Mouse (Mus musculus): ENCODE data around the gene Enpp6. TPM values are rescaled to one million over a fixed set of nuclear protein-coding genes. Genes with fewer than 3 reads are reported as not detected.

Gene Enpp6
- total RNA-seq, 4 experiments from 2014 or later, result 6.3 to 7.9 (median 6.9) TPM

DNA sequence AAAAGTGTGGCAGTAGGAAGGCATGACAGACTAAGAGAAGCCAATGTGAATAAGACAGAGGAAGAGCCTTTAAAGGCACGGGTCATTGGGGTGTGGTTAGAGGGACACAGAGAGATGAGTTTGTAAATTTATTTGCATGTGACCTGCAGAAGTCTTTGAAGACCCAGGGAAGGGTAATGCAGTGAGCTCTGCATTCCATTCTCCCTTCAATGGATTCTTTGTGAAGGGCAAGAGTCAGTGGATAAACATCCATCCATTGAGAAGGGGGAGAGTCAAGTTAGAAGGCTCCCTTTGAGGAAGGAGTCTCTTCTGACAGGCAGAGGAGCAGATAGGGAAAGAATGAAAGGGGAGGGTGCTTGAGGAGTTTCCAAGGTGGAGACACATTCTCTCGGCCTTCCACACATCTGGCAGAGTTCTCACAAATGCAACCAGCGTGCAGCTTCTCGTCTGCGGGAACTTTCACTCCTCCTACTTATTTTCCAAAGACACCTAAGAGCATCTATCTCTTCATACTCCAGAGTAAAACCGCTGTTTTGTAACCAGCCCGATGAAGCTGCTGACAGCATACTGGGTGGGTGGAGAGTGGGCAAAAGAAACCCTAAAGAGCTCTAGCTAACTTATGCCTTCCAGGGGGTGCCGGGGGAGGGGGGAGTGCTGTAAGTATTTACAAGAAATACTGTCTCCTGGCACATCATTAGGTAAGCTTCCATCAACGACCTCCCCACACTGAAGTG lies 9.4 kb downstream of the Enpp6 start:
- DNase-seq (ENCODE audit: low spot score in 2 of 2), result no peak

- DNase-seq (ENCODE audit: low spot score in 2 of 2), result peak in 1 of 2 experiments; percentile 33
Observed at GRCm38 (mm10) chr8:47005676-47006075, 19.0 kb downstream of the Enpp6 start.

DNA sequence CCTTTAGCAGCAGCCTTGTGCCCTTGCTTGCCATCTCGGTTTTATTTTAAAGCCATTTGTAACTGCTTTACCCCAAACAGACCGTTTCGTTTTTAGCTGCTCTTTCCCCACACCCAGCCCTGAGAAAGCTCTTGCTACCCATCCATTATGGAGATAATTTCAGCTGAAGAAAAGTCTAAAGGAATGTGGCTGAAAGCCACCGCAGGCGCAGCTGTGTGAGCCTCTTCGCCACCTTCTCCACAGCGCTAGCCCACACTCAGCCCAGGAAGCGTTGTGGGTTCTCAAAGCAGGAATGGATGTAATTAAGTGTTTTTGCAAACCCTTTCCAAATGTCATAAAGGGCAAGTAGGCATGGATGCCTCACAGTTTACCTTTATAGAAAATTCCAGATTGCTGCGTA lies 20.1 kb downstream of the Enpp6 start:
- DNase-seq (ENCODE audit: low spot score in 2 of 2), result no peak

DNA sequence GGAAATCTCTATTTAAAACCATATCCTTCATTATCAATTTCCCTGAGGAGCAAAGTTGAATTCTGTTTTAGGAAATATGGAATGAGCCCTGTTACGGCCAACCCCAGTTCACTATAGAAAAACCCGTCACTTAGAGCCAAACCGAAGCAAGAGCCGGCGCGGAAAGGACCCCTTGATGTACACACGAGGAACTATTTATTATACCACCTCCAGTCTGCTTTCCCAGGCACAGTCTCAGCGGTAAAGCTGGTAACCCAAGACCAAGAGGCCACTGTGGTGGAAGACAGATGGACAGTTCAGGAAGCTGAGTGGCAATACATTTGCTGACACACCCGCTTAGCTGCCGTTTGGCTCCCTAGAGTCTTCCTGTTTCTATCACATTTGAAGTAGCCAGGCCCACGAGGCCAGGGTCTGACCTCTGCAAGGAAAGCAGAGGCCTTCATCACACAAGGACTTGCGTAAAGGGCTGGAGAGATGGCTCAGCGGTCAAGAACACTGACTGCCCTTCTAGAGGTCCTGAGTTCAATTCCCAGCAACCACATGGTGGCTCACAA lies 21.6 kb downstream of the Enpp6 start:
- no peak for DNase-seq (ENCODE audit: low spot score in 2 of 2)

- peak; percentile 34 to 59 for DNase-seq (ENCODE audit: low spot score in 2 of 2)
Observed at GRCm38 (mm10) chr8:47016268-47016946, 29.7 kb downstream of the Enpp6 start.

DNA sequence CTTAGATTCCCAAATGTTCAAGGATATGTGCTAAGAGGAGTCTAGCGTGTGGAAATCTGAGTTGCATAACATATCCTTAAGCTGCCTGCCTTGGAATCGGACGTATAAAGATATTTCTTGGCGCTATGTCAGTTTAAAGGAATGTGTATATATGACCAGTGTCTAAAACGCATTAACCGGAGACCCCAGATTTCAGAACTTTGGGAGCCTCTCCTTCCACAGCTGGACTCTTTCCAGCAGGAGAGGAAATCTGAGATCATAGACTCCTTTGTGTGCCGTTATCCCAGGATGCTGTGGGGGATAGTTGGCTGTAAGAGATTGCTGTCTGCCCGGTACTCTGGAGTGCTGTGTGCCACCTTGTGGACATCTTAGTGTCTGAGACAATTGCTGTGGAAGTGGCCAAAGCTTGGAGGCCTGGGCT lies 34.5 kb downstream of the Enpp6 start:
- DNase-seq (ENCODE audit: low spot score in 2 of 2), result no peak

GRCm38 (mm10) chr8:47024612-47025011 lies 37.9 kb downstream of the Enpp6 start:
- no peak for DNase-seq (ENCODE audit: low spot score in 2 of 2)

GRCm38 (mm10) chr8:47026841-47027490 lies 40.3 kb downstream of the Enpp6 start:
- no peak for DNase-seq (ENCODE audit: low spot score in 2 of 2)

DNA sequence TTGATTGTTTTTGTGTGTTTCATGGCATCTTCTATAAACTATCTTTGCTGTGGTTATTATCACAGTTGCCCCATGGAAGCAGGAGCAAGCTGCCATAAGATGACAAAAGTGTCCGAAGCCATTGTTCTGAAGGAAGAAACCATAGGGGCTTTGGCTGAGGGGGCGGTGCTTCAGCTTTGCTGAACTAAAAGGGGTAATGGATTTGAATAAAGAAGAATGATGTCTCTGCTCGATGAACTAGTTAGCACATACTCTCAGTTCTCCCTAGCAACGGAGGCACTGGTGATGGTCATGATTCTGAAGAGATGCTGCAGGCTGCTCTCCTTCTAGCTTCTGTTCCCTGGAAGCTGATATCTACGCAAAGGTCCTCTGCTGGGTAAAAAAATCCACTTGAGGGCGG lies 41.8 kb downstream of the Enpp6 start:
- no peak for DNase-seq (ENCODE audit: low spot score in 2 of 2)

GRCm38 (mm10) chr8:47030321-47030720 lies 43.6 kb downstream of the Enpp6 start:
- no peak for DNase-seq (ENCODE audit: low spot score in 2 of 2)

GRCm38 (mm10) chr8:47032081-47032480 lies 45.4 kb downstream of the Enpp6 start:
- peak in 1 of 2 experiments; percentile 86 for DNase-seq (ENCODE audit: low spot score in 2 of 2)

GRCm38 (mm10) chr8:47033976-47034375 lies 47.3 kb downstream of the Enpp6 start:
- DNase-seq (ENCODE audit: low spot score in 2 of 2), result no peak

DNA sequence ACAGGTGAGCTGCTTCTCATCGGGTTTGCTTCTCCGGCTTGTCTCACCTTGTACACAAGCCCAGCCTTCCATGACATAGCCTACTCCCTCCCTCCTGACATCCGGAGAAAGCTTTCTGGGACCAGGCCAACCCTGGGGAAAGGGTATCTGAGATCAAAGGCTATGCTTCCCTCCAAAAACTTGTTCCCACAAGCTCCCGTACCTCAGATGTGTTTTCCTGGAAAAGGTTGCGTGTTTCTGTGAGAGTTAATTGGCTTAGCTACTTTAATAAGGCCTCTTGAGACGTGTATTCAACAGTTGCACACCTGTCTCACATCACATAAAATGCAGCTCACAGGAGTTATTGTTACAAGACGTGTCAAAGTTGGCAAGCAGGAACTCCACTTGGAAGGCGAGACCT lies 49.8 kb downstream of the Enpp6 start:
- no peak for DNase-seq (ENCODE audit: low spot score in 2 of 2)

DNA sequence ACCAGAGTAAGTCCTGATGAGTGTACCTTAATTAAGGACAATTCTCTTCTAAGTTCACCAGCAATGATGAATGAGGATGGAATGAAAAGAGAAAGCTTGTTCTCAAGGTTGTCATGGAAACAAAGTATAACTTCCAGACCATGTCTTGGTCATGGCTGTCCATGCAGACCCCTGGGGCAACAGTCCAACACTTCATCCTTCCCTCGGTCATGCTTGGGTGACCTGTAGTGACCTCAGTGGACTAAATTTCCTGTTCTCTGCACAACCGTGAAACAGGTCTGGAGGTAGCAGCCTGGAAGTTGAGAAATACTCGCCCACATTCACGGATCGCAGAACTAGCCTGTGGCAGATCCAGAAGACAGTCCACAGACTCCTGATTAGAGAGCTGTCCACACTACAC lies 50.7 kb downstream of the Enpp6 start:
- no peak for DNase-seq (ENCODE audit: low spot score in 2 of 2)

- peak in 1 of 2 experiments; percentile 39 for DNase-seq (ENCODE audit: low spot score in 2 of 2)
Observed at GRCm38 (mm10) chr8:47040215-47040614, 53.5 kb downstream of the Enpp6 start.

DNA sequence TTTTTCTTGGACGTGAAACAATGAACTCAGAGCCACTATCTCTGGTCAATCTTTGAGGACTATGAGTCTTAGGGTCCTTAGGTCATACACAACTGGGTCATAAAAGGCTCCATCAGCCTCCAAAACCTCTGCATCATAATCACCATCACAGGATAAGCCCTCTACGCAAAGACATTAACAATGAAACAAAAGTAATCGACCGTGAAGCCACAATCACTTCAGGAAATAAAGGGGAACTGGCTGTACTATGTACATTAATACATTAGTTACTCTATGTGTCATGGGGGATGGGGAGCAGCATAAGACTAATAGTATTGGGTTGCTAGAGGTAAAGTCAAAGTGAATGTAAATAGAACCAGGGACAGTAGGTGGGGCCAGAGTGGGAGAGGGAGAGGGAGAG lies 59.7 kb downstream of the Enpp6 start:
- DNase-seq (ENCODE audit: low spot score in 2 of 2), result no peak

DNA sequence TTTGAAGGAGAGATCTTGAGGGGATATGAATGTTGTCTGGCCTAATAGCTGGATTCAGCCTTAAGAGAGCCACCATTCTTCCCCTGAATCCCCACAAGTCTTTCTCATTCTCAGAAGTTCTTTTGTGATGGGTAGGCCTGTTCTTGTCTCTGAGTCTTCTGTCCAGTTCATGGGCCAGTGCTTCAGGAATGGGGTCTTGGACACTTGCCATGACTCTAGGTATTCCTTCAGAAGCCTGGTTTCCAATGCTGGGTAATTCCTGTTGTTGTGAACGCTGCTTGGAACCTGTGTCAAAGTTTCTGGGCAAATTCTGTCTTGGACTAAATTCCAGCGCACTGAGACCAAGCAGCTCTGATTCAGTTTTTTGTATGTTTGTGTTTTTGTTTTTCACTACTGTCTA lies 60.5 kb downstream of the Enpp6 start:
- no peak for DNase-seq (ENCODE audit: low spot score in 2 of 2)

DNA sequence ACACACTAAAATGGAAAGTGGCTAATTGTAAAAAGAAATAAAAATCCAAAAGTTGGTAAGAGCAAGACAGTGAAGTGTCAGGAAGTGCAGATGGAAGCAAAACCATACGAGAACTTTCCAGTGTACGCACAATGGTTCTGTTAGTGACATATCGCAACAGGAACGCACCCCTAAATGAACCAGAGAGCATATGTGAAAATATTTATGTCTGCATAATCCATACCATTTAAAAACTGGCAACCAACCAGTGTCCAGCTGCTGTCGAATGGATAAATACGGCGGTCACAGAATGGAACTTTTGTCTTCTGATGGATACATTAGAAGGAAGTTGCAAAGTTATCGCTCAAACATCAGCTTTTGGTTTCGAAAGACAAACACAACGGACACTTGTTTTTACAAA lies 61.9 kb downstream of the Enpp6 start:
- DNase-seq (ENCODE audit: low spot score in 2 of 2), result no peak

- DNase-seq (ENCODE audit: low spot score in 2 of 2), result no peak
Observed at GRCm38 (mm10) chr8:47052643-47053042, 66.0 kb downstream of the Enpp6 start.

DNA sequence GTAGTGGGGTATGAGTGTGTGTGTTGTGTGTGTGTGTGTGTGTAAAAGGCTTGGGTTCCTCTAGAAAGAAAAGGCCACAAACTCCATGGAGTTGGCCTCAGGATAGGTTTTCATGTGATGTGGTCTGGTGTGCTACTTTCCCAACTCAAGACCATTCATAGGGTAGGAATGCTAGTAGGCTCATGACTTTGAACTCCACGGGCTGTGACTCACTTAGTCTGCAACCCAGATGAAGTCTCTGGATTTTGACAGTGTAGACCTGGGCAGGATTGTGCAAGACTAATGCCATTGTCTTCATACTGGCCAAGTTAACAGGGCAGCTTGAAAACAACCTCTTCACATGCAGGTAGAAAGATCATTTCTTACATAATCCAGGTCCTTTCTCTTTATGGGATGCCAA lies 69.4 kb downstream of the Enpp6 start:
- DNase-seq (ENCODE audit: low spot score in 2 of 2), result no peak

- no peak for DNase-seq (ENCODE audit: low spot score in 2 of 2)
Observed at GRCm38 (mm10) chr8:47058526-47058925, 71.8 kb downstream of the Enpp6 start.

- DNase-seq (ENCODE audit: low spot score in 2 of 2), result no peak
Observed at GRCm38 (mm10) chr8:47058971-47059370, 72.3 kb downstream of the Enpp6 start.

Measured in left cerebral cortex, adult 8-10 months (tissue).